14 mouse cellular contexts compared by ENCODE assay signal in genomic region chr7:130064500-130064899, GRCm38 (mm10).
A peak's percentile ranks its signal among the peaks of the same experiment; 100 is the strongest.
DNase-seq lines count a peak whose midpoint lies in the region; ATAC-seq and TF ChIP-seq lines count a peak whose summit lies in the region.
"Had no signal": no experiment of that assay in that cellular context is flagged by ENCODE, and none has a peak within 500 bp of the region (broad histone marks: within the 10 kb centered on the region; RNA-seq: fewer than 3 reads in every experiment).

No protein-coding gene starts in this region.

- no peak for TF ChIP-seq CTCF in stomach, postnatal 0 days (IDR thresholded peaks at IDR 0.05; ENCODE audit: low read depth)
- no peak for TF ChIP-seq CTCF in intestine, postnatal 0 days (IDR thresholded peaks at IDR 0.05; ENCODE audit: low read depth)

- ATAC-seq in hindbrain, embryonic 14.5 days (ENCODE audit: low FRiP score): no peak
- peak; percentile 35; the same call in 1 of the 2 replicates for ATAC-seq in stomach, embryonic 15.5 days (ENCODE audit: insufficient read depth, low FRiP score, low read depth)
- no peak for ATAC-seq in stomach, postnatal 0 days (ENCODE audit: low FRiP score, low TSS enrichment)
- ATAC-seq in intestine, postnatal 0 days: 0 out of 2 replicates have a peak, but pooled peaks have one; percentile 31

- no peaks in the 10 kb centered on the region for H3K36me3 ChIP-seq in hindbrain, embryonic 10.5 days
- no peaks in the 10 kb centered on the region for H3K36me3 ChIP-seq in hindbrain, embryonic 14.5 days (replicated peaks; ENCODE audit: control insufficient read depth, insufficient read depth)
- H3K36me3 ChIP-seq in stomach, embryonic 15.5 days: no peaks in the 10 kb centered on the region
- no peaks in the 10 kb centered on the region for H3K36me3 ChIP-seq in stomach, postnatal 0 days (ENCODE audit: control insufficient read depth, insufficient read depth, low read length)
- no peaks in the 10 kb centered on the region for H3K36me3 ChIP-seq in intestine, postnatal 0 days (ENCODE audit: control insufficient read depth, insufficient read depth)
- H3K36me3 ChIP-seq: hindbrain, embryonic 13.5 days had no signal

- no peak overlapping the region for H3K4me2 ChIP-seq in hindbrain, embryonic 14.5 days (replicated peaks)
- no peak overlapping the region for H3K4me2 ChIP-seq in stomach, embryonic 15.5 days
- no peak overlapping the region for H3K4me2 ChIP-seq in stomach, postnatal 0 days (replicated peaks; ENCODE audit: low read depth)
- H3K4me2 ChIP-seq in intestine, postnatal 0 days (replicated peaks; ENCODE audit: low read depth): no peak overlapping the region
- H3K4me2 ChIP-seq: hindbrain, embryonic 13.5 days; midbrain, embryonic 11.5 days had no signal

- no peak for TF ChIP-seq EP300 in stomach, postnatal 0 days (optimal IDR thresholded peaks at IDR 0.05)

- H3K9ac ChIP-seq in hindbrain, embryonic 14.5 days: no peak overlapping the region
- H3K9ac ChIP-seq in stomach, embryonic 15.5 days: no peak overlapping the region
- no peak overlapping the region for H3K9ac ChIP-seq in stomach, postnatal 0 days (ENCODE audit: low read length)
- H3K9ac ChIP-seq in intestine, postnatal 0 days (ENCODE audit: low read depth, low read length): no peak overlapping the region
- H3K9ac ChIP-seq: hindbrain, embryonic 13.5 days had no signal

- 45% methylated on average over 7 of the region's 7 CpGs for WGBS in hindbrain, embryonic 10.5 days
- 52% methylated on average over 7 of the region's 7 CpGs for WGBS in hindbrain, embryonic 14.5 days
- 27% methylated on average over 7 of the region's 7 CpGs for WGBS in stomach, embryonic 15.5 days
- WGBS in stomach, postnatal 0 days: 36% methylated on average over 7 of the region's 7 CpGs
- 21% methylated on average over 7 of the region's 7 CpGs for WGBS in intestine, postnatal 0 days

- H3K9me3 ChIP-seq in hindbrain, embryonic 10.5 days: no peaks in the 10 kb centered on the region
- H3K9me3 ChIP-seq in hindbrain, embryonic 14.5 days (ENCODE audit: control insufficient read depth, low read length): no peaks in the 10 kb centered on the region
- H3K9me3 ChIP-seq in stomach, embryonic 15.5 days: no peaks in the 10 kb centered on the region
- no peaks in the 10 kb centered on the region for H3K9me3 ChIP-seq in stomach, postnatal 0 days (ENCODE audit: control insufficient read depth, low read length)
- H3K9me3 ChIP-seq in intestine, postnatal 0 days (ENCODE audit: control insufficient read depth): no peaks in the 10 kb centered on the region
- H3K9me3 ChIP-seq: hindbrain, embryonic 13.5 days had no signal

- no peak overlapping the region for H3K4me3 ChIP-seq in hindbrain, embryonic 10.5 days
- no peak overlapping the region for H3K4me3 ChIP-seq in hindbrain, embryonic 14.5 days (replicated peaks; ENCODE audit: low read length)
- H3K4me3 ChIP-seq in stomach, embryonic 15.5 days (replicated peaks): no peak overlapping the region
- no peak overlapping the region for H3K4me3 ChIP-seq in stomach, postnatal 0 days (ENCODE audit: low read depth, low read length)
- H3K4me3 ChIP-seq in intestine, postnatal 0 days (ENCODE audit: low read depth, low read length): no peak overlapping the region
- H3K4me3 ChIP-seq: hindbrain, embryonic 13.5 days had no signal

- no peak overlapping the region for H3K27ac ChIP-seq in hindbrain, embryonic 10.5 days
- no peak overlapping the region for H3K27ac ChIP-seq in hindbrain, embryonic 14.5 days
- no peak overlapping the region for H3K27ac ChIP-seq in stomach, embryonic 15.5 days
- H3K27ac ChIP-seq in stomach, postnatal 0 days (replicated peaks): no peak overlapping the region
- no peak overlapping the region; the same call in 1 of the 2 replicates for H3K27ac ChIP-seq in intestine, postnatal 0 days (ENCODE audit: low read depth, low read length)
- H3K27ac ChIP-seq: hindbrain, embryonic 13.5 days had no signal

- peaks cover 12% of the 10 kb centered on the region for H3K4me1 ChIP-seq in hindbrain, embryonic 10.5 days (replicated peaks)
- no peaks in the 10 kb centered on the region for H3K4me1 ChIP-seq in hindbrain, embryonic 14.5 days (replicated peaks; ENCODE audit: control insufficient read depth, insufficient read depth, low read length)
- H3K4me1 ChIP-seq in stomach, embryonic 15.5 days: no peaks in the 10 kb centered on the region; the same call in 1 of the 2 replicates
- H3K4me1 ChIP-seq in stomach, postnatal 0 days (replicated peaks; ENCODE audit: control insufficient read depth, insufficient read depth): no peaks in the 10 kb centered on the region
- H3K4me1 ChIP-seq in intestine, postnatal 0 days (replicated peaks; ENCODE audit: control insufficient read depth, insufficient read depth, low read length): 0 out of 2 replicates have a peak, but pooled peaks cover 5% of the 10 kb centered on the region
- H3K4me1 ChIP-seq: hindbrain, embryonic 13.5 days had no signal

- H3K27me3 ChIP-seq in hindbrain, embryonic 10.5 days (ENCODE audit: insufficient read depth, poor library complexity, severe bottlenecking): peaks cover 17% of the 10 kb centered on the region; the same call in 1 of the 2 replicates
- no peaks in the 10 kb centered on the region; the same call in 1 of the 2 replicates for H3K27me3 ChIP-seq in hindbrain, embryonic 14.5 days (ENCODE audit: control insufficient read depth, insufficient read depth, low read length)
- H3K27me3 ChIP-seq in stomach, embryonic 15.5 days (replicated peaks): no peaks in the 10 kb centered on the region
- no peaks in the 10 kb centered on the region for H3K27me3 ChIP-seq in stomach, postnatal 0 days (ENCODE audit: control insufficient read depth, insufficient read depth, low read length)
- no peaks in the 10 kb centered on the region for H3K27me3 ChIP-seq in intestine, postnatal 0 days (replicated peaks; ENCODE audit: control insufficient read depth, insufficient read depth, low read length)

- peak; percentile 41 for DNase-seq in hindbrain, embryonic 10.5 days (ENCODE audit: low spot score)
- DNase-seq in hindbrain, embryonic 14.5 days (ENCODE audit: low spot score): no peak
- DNase-seq in stomach, postnatal 0 days (ENCODE audit: low spot score): no peak
- DNase-seq in ovary, postnatal 36 days (ENCODE audit: low spot score): no peak
- DNase-seq in layer of hippocampus, adult 11-12 months (ENCODE audit: low spot score): no peak
- DNase-seq: B cell, adult 2 months; cerebellum, adult 11 months; kidney, postnatal 25 days; lung, postnatal 10 days; spleen, adult 18-20 months had no signal

Comparison
In these comparisons a context has a peak if more than half of its experiments do, and no peak if none do; other contexts are left out.
1. ATAC-seq: peak in stomach, embryonic 15.5 days (single experiment) and intestine, postnatal 0 days (single experiment); none in hindbrain, embryonic 14.5 days (single experiment) and stomach, postnatal 0 days (single experiment).